Mouse (Mus musculus): Measurements from ENCODE around the gene Cideb. TPM values are rescaled to one million over a fixed set of nuclear protein-coding genes. Genes with fewer than 3 reads are reported as not detected.

Gene Cideb
- total and polyA plus RNA-seq, 3 experiments, result 0.53 to 2.4 TPM; not detected in 1

DNA sequence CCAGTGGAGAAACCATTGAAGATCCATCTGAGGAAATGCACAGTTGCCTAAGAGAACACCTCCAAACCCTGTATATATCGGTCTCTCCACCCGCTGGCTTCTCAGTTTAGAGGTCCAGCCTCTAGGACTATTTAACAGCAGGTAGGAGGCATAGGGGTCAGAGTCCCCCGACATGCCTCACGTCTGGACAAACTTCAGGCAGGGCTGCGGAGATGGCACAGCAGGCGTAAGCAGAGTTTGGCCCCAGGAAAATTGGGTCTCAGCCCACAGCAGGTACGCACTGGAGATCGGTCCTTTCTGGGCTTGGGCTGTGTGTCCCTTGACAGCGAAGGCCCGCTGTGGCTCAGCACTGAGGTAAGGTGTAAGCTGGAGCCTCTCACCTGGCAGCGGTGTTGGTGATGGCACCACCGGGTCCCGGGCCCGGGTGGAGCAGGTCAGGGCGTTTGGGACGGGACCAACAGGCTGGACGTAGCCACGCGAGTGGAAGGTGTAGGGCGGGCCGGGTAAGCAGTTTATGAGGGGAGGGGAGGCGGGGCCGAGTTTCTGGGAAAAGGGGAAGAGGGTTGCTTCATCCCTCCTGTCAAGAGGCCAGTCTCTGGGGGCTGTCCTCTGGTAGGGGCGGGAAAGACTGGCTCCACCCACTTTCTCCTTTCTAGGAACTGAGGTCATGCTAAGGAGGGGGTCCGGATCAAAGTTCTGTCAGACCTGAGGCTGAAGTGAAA is 45.1 kb downstream of the Cideb start:
- Histone ChIP-seq H3K4me3 (ENCODE audit: control insufficient read depth in 1 of 2, insufficient read depth in 1 of 2, low read depth in 2 of 2, low read length in 2 of 2) (peak overlapping the region; percentile 61 to 65), H3K9ac (ENCODE audit: control insufficient read depth, low read depth, low read length, poor library complexity, severe bottlenecking) (peak overlapping the region; percentile 69), H3K9me3 (replicated peaks; ENCODE audit: insufficient read depth, low read length) (no peaks in the 10 kb centered on the region), H3K79me2 (ENCODE audit: control insufficient read depth, insufficient read depth, low read length, poor library complexity) (no peaks in the 10 kb centered on the region), H3K4me1 (ENCODE audit: control insufficient read depth in 1 of 2, insufficient read depth in 2 of 2, low read length in 2 of 2) (peaks cover 4 to 5% of the 10 kb centered on the region in 2 experiments), H3K27ac (ENCODE audit: control insufficient read depth, low read depth, low read length) (no peak overlapping the region), H3K36me3 (ENCODE audit: control insufficient read depth in 1 of 2, insufficient read depth in 2 of 2, low read length in 2 of 2) (peaks cover 0 to 6% of the 10 kb centered on the region in 2 experiments; a peak in 1 of 4 replicates), H3K27me3 (ENCODE audit: control insufficient read depth in 1 of 2, insufficient read depth in 2 of 2, low read length in 2 of 2) (no peaks in the 10 kb centered on the region)
- TF ChIP-seq MAZ (IDR thresholded peaks at IDR 0.05; ENCODE audit: low read depth, low read length) (peak; percentile 66; the same call in 1 of the 2 replicates), EP300 (IDR thresholded peaks at IDR 0.05; ENCODE audit: low read depth in 1 of 2, low read length in 2 of 2) (no peak), POLR2A (IDR thresholded peaks at IDR 0.05; ENCODE audit: control insufficient read depth in 1 of 2, insufficient read depth in 1 of 2, low read depth in 1 of 2, low read length in 2 of 2, poor library complexity in 1 of 2) (0 out of 4 replicates have a peak, but pooled peaks have one; percentile 28 to 35), CTCF (IDR thresholded peaks at IDR 0.05 in 2 of 3, conservative IDR thresholded peaks at IDR 0.05 in 1 of 3; ENCODE audit: control insufficient read depth in 1 of 3, insufficient read depth in 1 of 3, low read depth in 2 of 3, low read length in 3 of 3, poor library complexity in 1 of 3, severe bottlenecking in 1 of 3) (no peak), TBP (IDR thresholded peaks at IDR 0.05; ENCODE audit: low read depth, low read length) (0 out of 2 replicates have a peak, but pooled peaks have one; percentile 10), HCFC1 (IDR thresholded peaks at IDR 0.05; ENCODE audit: low read depth, low read length) (peak; percentile 22)
- DNase-seq (ENCODE audit: low read depth, low spot score), result peak; percentile 89

DNA sequence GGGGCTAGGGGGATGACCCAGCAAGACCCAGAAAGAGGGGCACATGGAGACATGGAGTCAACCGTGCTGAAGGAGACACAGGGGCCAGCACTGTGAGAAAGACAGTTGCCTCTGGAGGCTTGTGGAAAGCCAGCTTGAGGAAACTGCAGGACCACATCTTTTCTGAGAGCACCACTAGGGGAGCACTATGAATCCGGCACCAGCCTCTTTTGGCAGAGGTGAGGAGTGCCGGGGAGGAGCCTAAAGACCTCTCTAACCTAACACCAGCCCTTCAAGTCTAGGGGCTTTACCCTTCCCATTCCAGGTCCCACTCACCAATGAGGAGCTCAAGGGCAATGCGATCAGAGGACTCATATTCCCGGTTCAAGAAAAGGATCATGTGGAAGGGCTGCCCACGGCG is 46.5 kb downstream of the Cideb start:
- peak; percentile 59 for DNase-seq (ENCODE audit: low read depth, low spot score)
- H3K79me2 ChIP-seq (ENCODE audit: control insufficient read depth, insufficient read depth, low read length, poor library complexity), result no peaks in the 10 kb centered on the region
- H3K36me3 ChIP-seq (ENCODE audit: control insufficient read depth in 1 of 2, insufficient read depth in 2 of 2, low read length in 2 of 2), result peaks cover 0 to 6% of the 10 kb centered on the region in 2 experiments; a peak in 2 of 4 replicates
- H3K9ac ChIP-seq (ENCODE audit: control insufficient read depth, low read depth, low read length, poor library complexity, severe bottlenecking), result no peak overlapping the region
- H3K4me3 ChIP-seq (ENCODE audit: control insufficient read depth in 1 of 2, insufficient read depth in 1 of 2, low read depth in 2 of 2, low read length in 2 of 2), result 0 out of 4 replicates have a peak overlapping the region, but pooled peaks of 1 of the 2 experiments have one; percentile 4
- TF ChIP-seq NELFE (IDR thresholded peaks at IDR 0.05; ENCODE audit: low read depth, low read length) (no peak), CTCF (IDR thresholded peaks at IDR 0.05 in 2 of 3, conservative IDR thresholded peaks at IDR 0.05 in 1 of 3; ENCODE audit: control insufficient read depth in 1 of 3, insufficient read depth in 1 of 3, low read depth in 2 of 3, low read length in 3 of 3, poor library complexity in 1 of 3, severe bottlenecking in 1 of 3) (peak; percentile 12 to 36 (median 30); a peak in 4 of 6 replicates), MAZ (IDR thresholded peaks at IDR 0.05; ENCODE audit: low read depth, low read length) (no peak), EP300 (IDR thresholded peaks at IDR 0.05; ENCODE audit: low read depth in 1 of 2, low read length in 2 of 2) (no peak), CHD2 (IDR thresholded peaks at IDR 0.05; ENCODE audit: low read length) (no peak), BHLHE40 (IDR thresholded peaks at IDR 0.05; ENCODE audit: borderline replicate concordance, low read depth, low read length) (no peak), RCOR1 (IDR thresholded peaks at IDR 0.05; ENCODE audit: low read depth, low read length) (no peak)
- no peaks in the 10 kb centered on the region for H3K9me3 ChIP-seq (replicated peaks; ENCODE audit: insufficient read depth, low read length)
- peaks cover 5 to 6% of the 10 kb centered on the region in 2 experiments for H3K4me1 ChIP-seq (ENCODE audit: control insufficient read depth in 1 of 2, insufficient read depth in 2 of 2, low read length in 2 of 2)
- no peak overlapping the region for H3K27ac ChIP-seq (ENCODE audit: control insufficient read depth, low read depth, low read length)
- no peaks in the 10 kb centered on the region for H3K27me3 ChIP-seq (ENCODE audit: control insufficient read depth in 1 of 2, insufficient read depth in 2 of 2, low read length in 2 of 2)

DNA sequence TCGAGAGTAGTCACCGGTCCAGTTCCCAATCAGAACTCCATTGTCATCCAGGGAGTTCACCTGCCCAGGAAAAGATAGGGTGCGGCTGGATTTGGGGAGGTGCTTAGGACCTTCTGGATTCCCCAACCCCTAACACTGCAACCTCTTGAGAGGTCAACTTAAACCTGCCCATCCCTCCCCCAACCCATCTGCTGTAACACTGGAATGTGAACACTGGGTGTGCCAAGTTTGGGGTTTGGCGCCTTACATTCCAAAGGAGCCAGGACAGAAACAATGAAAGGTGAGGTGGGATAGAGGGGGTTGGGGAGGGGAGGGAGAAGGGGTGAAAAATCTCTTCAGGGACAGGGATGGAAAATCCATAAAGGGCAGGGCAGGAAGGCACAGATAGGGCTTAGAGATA is 48.7 kb downstream of the Cideb start:
- no peak overlapping the region for H3K4me3 ChIP-seq (ENCODE audit: control insufficient read depth in 1 of 2, insufficient read depth in 1 of 2, low read depth in 2 of 2, low read length in 2 of 2)
- no peaks in the 10 kb centered on the region for H3K27me3 ChIP-seq (ENCODE audit: control insufficient read depth in 1 of 2, insufficient read depth in 2 of 2, low read length in 2 of 2)
- no peak overlapping the region for H3K9ac ChIP-seq (ENCODE audit: control insufficient read depth, low read depth, low read length, poor library complexity, severe bottlenecking)
- no peak overlapping the region for H3K27ac ChIP-seq (ENCODE audit: control insufficient read depth, low read depth, low read length)
- H3K79me2 ChIP-seq (ENCODE audit: control insufficient read depth, insufficient read depth, low read length, poor library complexity), result no peaks in the 10 kb centered on the region
- peaks cover 0 to 12% of the 10 kb centered on the region in 2 experiments; a peak in 2 of 4 replicates for H3K36me3 ChIP-seq (ENCODE audit: control insufficient read depth in 1 of 2, insufficient read depth in 2 of 2, low read length in 2 of 2)
- no peak for DNase-seq (ENCODE audit: low read depth, low spot score)
- no peak for TF ChIP-seq MYC (IDR thresholded peaks at IDR 0.05; ENCODE audit: low read depth, low read length)
- TF ChIP-seq GATA1 (IDR thresholded peaks at IDR 0.05; ENCODE audit: low read depth, low read length), result no peak
- no peaks in the 10 kb centered on the region for H3K9me3 ChIP-seq (replicated peaks; ENCODE audit: insufficient read depth, low read length)
- peaks cover 9 to 22% of the 10 kb centered on the region in 2 experiments for H3K4me1 ChIP-seq (ENCODE audit: control insufficient read depth in 1 of 2, insufficient read depth in 2 of 2, low read length in 2 of 2)
